Mouse (Mus musculus) c-Kit-positive CD71-positive TER-119-positive erythroid progenitor cells, embryonic 14.5 days (primary cell): ENCODE data around the gene Mtmr10.

Experiments
- DNase-seq: peaks from one replicate; pipeline ENCODE4 v3.0.0-alpha.2; 2013; ENCODE audit warnings: low spot score

Mtmr10 gene

GRCm38 (mm10) chr7:64287414-64288091, at the start of gene Mtmr10:
Gene Mtmr10 (plus strand): TSS chr7:64287653.
- peak; percentile 88 for DNase-seq

GRCm38 (mm10) chr7:64237747-64238146, 49.7 kb upstream of the Mtmr10 start:
- no peak for DNase-seq

GRCm38 (mm10) chr7:64238410-64239086, 48.9 kb upstream of the Mtmr10 start:
- no peak for DNase-seq

- no peak for DNase-seq
These were observed 48.2 kb upstream of the Mtmr10 start for GRCm38 (mm10) chr7:64239138-64239805.

GRCm38 (mm10) chr7:64239806-64240315, 47.6 kb upstream of the Mtmr10 start:
- DNase-seq = no peak

GRCm38 (mm10) chr7:64242424-64242823, 45.0 kb upstream of the Mtmr10 start:
- DNase-seq = no peak

GRCm38 (mm10) chr7:64244371-64244770, 43.1 kb upstream of the Mtmr10 start:
- no peak for DNase-seq

- no peak for DNase-seq
These were observed 40.7 kb upstream of the Mtmr10 start for GRCm38 (mm10) chr7:64246713-64247112.

- no peak for DNase-seq
These were observed 39.1 kb upstream of the Mtmr10 start for GRCm38 (mm10) chr7:64248352-64248751.

- no peak for DNase-seq
These were observed 37.7 kb upstream of the Mtmr10 start for GRCm38 (mm10) chr7:64249715-64250114.

- DNase-seq = no peak
These were observed 37.0 kb upstream of the Mtmr10 start for GRCm38 (mm10) chr7:64250417-64250816.

- no peak for DNase-seq
These were observed 33.7 kb upstream of the Mtmr10 start for GRCm38 (mm10) chr7:64253736-64254135.

- DNase-seq = no peak
These were observed 21.8 kb upstream of the Mtmr10 start for GRCm38 (mm10) chr7:64265502-64266279.

GRCm38 (mm10) chr7:64266587-64266986, 20.9 kb upstream of the Mtmr10 start:
- no peak for DNase-seq

- no peak for DNase-seq
These were observed 15.5 kb upstream of the Mtmr10 start for GRCm38 (mm10) chr7:64271926-64272325.

GRCm38 (mm10) chr7:64275518-64275917, 11.9 kb upstream of the Mtmr10 start:
- DNase-seq = no peak

- no peak for DNase-seq
These were observed 10.5 kb upstream of the Mtmr10 start for GRCm38 (mm10) chr7:64276921-64277320.

GRCm38 (mm10) chr7:64278526-64278925, 8.9 kb upstream of the Mtmr10 start:
- no peak for DNase-seq

- DNase-seq = no peak
These were observed 7.9 kb upstream of the Mtmr10 start for GRCm38 (mm10) chr7:64279548-64279947.

GRCm38 (mm10) chr7:64286566-64286965, 887 bp upstream of the Mtmr10 start:
- DNase-seq = no peak

GRCm38 (mm10) chr7:64289416-64289815, 2.0 kb downstream of the Mtmr10 start:
- no peak for DNase-seq

GRCm38 (mm10) chr7:64290431-64290830, 3.0 kb downstream of the Mtmr10 start:
- no peak for DNase-seq
